Mouse (Mus musculus) megakaryocyte, embryonic 14.5 days (primary cell): ENCODE results near the gene Tmem208.

Source experiments
- FLI1 ChIP-seq: IDR thresholded peaks from 2 replicates; pipeline ENCODE4 v1.6.1; 2012; ENCODE audit warnings: low read length, inconsistent platforms, mixed read lengths
- GATA1 ChIP-seq: IDR thresholded peaks from 3 replicates; pipeline ENCODE4 v1.6.1; 2012; ENCODE audit warnings: mixed read lengths, low read length, inconsistent platforms, borderline replicate concordance

- TF ChIP-seq GATA1 = no peak
- TF ChIP-seq FLI1 = no peak
Observed at GRCm38 (mm10) chr8:105330325-105330724, 4.2 kb downstream of the Tmem208 start.
